Comparison of ENCODE assay signal across 9 mouse cellular contexts in genomic region chr2:29618926-29619483, GRCm38 (mm10). TPM values are rescaled to one million over a fixed set of nuclear protein-coding genes. Genes with fewer than 3 reads are reported as not detected.
DNase-seq lines count a peak whose midpoint lies in the region; ATAC-seq and TF ChIP-seq lines count a peak whose summit lies in the region.
"Had no signal": no experiment of that assay in that cellular context is flagged by ENCODE, and none has a peak within 500 bp of the region (broad histone marks: within the 10 kb centered on the region; RNA-seq: fewer than 3 reads in every experiment).

No protein-coding gene starts in this region.

- peak; percentile 13; the same call in 1 of the 2 replicates for ATAC-seq in erythroid progenitor cell, adult 5-6 weeks (replicated peaks; ENCODE audit: low FRiP score, poor library complexity, severe bottlenecking)
- peak; percentile 4; the same call in 1 of the 2 replicates for ATAC-seq in hindbrain, postnatal 0 days

- H3ac ChIP-seq in myocyte (ENCODE audit: control insufficient read depth, insufficient read length), result peak overlapping the region; percentile 36

- peaks cover 26% of the 10 kb centered on the region; the same call in 1 of the 2 replicates for H3K4me1 ChIP-seq in spleen, adult 2 months (ENCODE audit: control insufficient read depth, insufficient read depth, insufficient read length)
- H3K4me1 ChIP-seq in hindbrain, postnatal 0 days (ENCODE audit: insufficient read depth, low read length), result peaks cover 16% of the 10 kb centered on the region

- TF ChIP-seq CTCF in spleen, adult 2 months (IDR thresholded peaks at IDR 0.05; ENCODE audit: extremely low read depth, insufficient read depth, insufficient read length, insufficient replicate concordance), result no peak
- no peak for TF ChIP-seq CTCF in hindbrain, postnatal 0 days (IDR thresholded peaks at IDR 0.05; ENCODE audit: low read depth)

- H3K79me2 ChIP-seq in myocyte (ENCODE audit: control insufficient read depth, insufficient read depth), result peaks cover 40% of the 10 kb centered on the region

- no peak for TF ChIP-seq POLR2A in spleen, adult 2 months (IDR thresholded peaks at IDR 0.05; ENCODE audit: low read depth, low read length)
- no peak for TF ChIP-seq POLR2A in myocyte (IDR thresholded peaks at IDR 0.05; ENCODE audit: insufficient read length, low read depth)

- no peak overlapping the region for H3K9ac ChIP-seq in hindbrain, postnatal 0 days (replicated peaks; ENCODE audit: low read length)

- no peak overlapping the region for H3K4me2 ChIP-seq in hindbrain, postnatal 0 days (ENCODE audit: low read depth, low read length)
- H3K4me2 ChIP-seq in myocyte (ENCODE audit: low read depth), result no peak overlapping the region

- no peak overlapping the region for H3K4me3 ChIP-seq in spleen, adult 2 months (ENCODE audit: extremely low read depth, insufficient read depth, insufficient read length)
- 0 out of 2 replicates have a peak overlapping the region, but pooled peaks have one; percentile 77 for H3K4me3 ChIP-seq in hindbrain, postnatal 0 days (ENCODE audit: low read length)
- no peak overlapping the region for H3K4me3 ChIP-seq in myocyte

- 63% methylated on average over 8 of the region's 8 CpGs for WGBS in spleen, adult 2 months
- 62% methylated on average over 8 of the region's 8 CpGs for WGBS in hindbrain, postnatal 0 days

- no peaks in the 10 kb centered on the region for H3K36me3 ChIP-seq in spleen, adult 2 months (ENCODE audit: control insufficient read depth, insufficient read depth, low read length)
- H3K36me3 ChIP-seq in hindbrain, postnatal 0 days (ENCODE audit: insufficient read depth, low read length), result no peaks in the 10 kb centered on the region
- no peaks in the 10 kb centered on the region for H3K36me3 ChIP-seq in myocyte (ENCODE audit: control insufficient read depth, insufficient read depth)

- DNase-seq in spleen, adult 2 months (ENCODE audit: low read depth in 1 of 2, low spot score in 2 of 2), result no peak
- DNase-seq in spleen, postnatal 4 days (ENCODE audit: low spot score in 2 of 2), result no peak
- DNase-seq in hindbrain, postnatal 0 days (ENCODE audit: low spot score), result no peak
- DNase-seq in layer of hippocampus, adult 9-10 months (ENCODE audit: low spot score), result no peak
- DNase-seq in spleen, postnatal 14 days (ENCODE audit: low spot score in 2 of 2), result no peak
- no peak for DNase-seq in cerebellum, adult 9-10 months

- 0 out of 2 replicates have a peak overlapping the region, but pooled peaks have one; percentile 10 for H3K27ac ChIP-seq in spleen, adult 2 months (ENCODE audit: insufficient read depth, low read length)
- peak overlapping the region; percentile 45; the same call in 1 of the 2 replicates for H3K27ac ChIP-seq in hindbrain, postnatal 0 days

- H3K9me3 ChIP-seq in hindbrain, postnatal 0 days (ENCODE audit: low read length), result no peaks in the 10 kb centered on the region
- H3K9me3 ChIP-seq: neural tube, embryonic 12.5 days had no signal

- H3K27me3 ChIP-seq in spleen, adult 2 months (ENCODE audit: control insufficient read depth, insufficient read depth, low read length), result no peaks in the 10 kb centered on the region
- H3K27me3 ChIP-seq in hindbrain, postnatal 0 days (ENCODE audit: insufficient read depth, low read length), result no peaks in the 10 kb centered on the region
- no peaks in the 10 kb centered on the region for H3K27me3 ChIP-seq in myocyte (ENCODE audit: control insufficient read depth, insufficient read depth, insufficient read length)
- H3K27me3 ChIP-seq: neural tube, embryonic 12.5 days had no signal

TF ChIP-seq in myocyte, 11 proteins besides CTCF, POLR2A, EP300 and RAD21:
- no peak for TF ChIP-seq MYOG (IDR thresholded peaks at IDR 0.05; ENCODE audit: control insufficient read depth in 1 of 3, insufficient read depth in 1 of 3, insufficient read length in 2 of 3, low read depth in 2 of 3)
- no peak for TF ChIP-seq REST (IDR thresholded peaks at IDR 0.05; ENCODE audit: insufficient read depth, insufficient read length)
- TF ChIP-seq TCF12 (IDR thresholded peaks at IDR 0.05; ENCODE audit: insufficient read depth, poor library complexity, severe bottlenecking), result no peak
- TF ChIP-seq CEBPB (IDR thresholded peaks at IDR 0.05; ENCODE audit: insufficient read depth, poor library complexity, severe bottlenecking), result no peak
- no peak for TF ChIP-seq E2F4 (IDR thresholded peaks at IDR 0.05; ENCODE audit: insufficient read depth)
- TF ChIP-seq USF1 (IDR thresholded peaks at IDR 0.05; ENCODE audit: low read depth), result no peak
- TF ChIP-seq POLR2AphosphoS2 (IDR thresholded peaks at IDR 0.05; ENCODE audit: insufficient read length, low read depth), result no peak

RNA-seq across cellular contexts. Expression of gene Rapgef1, which starts 0.5 kb away (rescaled TPM):
- 75.1 and 95.9 TPM in 2 replicates for polyA plus RNA-seq in spleen, adult 2 months (2012; rRNA removed)
- total RNA-seq in erythroid progenitor cell, adult 5-6 weeks (2015; ENCODE audit: low replicate concordance), result 8.4 and 9.7 TPM in 2 replicates
- total RNA-seq in erythroid progenitor cell, adult 5-6 weeks (2017; ENCODE audit: low replicate concordance), result 19.0 and 22.6 TPM in 2 replicates
- 91.3 and 94.0 TPM in 2 replicates for total RNA-seq in hindbrain, postnatal 0 days (2014; rRNA removed)
- 13.7 and 14.4 TPM in 2 replicates for polyA plus RNA-seq in hindbrain, postnatal 0 days (2015; fragmentation: Nextera tagmentation; extraction: Ambion mirVana)
- 74.5 TPM for polyA plus RNA-seq in myocyte (2012; fragmentation: generic; extraction: Trizol)
